Mouse (Mus musculus): Measurements from ENCODE around the gene Ubl5.

- TF ChIP-seq CTCF (IDR thresholded peaks at IDR 0.05; ENCODE audit: borderline replicate concordance, insufficient read depth, low read depth, low read length) (no peak), POLR2A (IDR thresholded peaks at IDR 0.05; ENCODE audit: borderline replicate concordance, insufficient read depth, low read length) (no peak)
Measured at GRCm38 (mm10) chr9:20662874-20663273, 20.2 kb downstream of the Ubl5 start.

Measured in cerebellum, adult 2 months (tissue).